Mouse (Mus musculus) testis, adult 2 months (tissue): Measurements from ENCODE around the gene Tmem119.

Experiments
- CTCF ChIP-seq: fragments of 200-500 bp; IDR thresholded peaks from 2 replicates; pipeline ENCODE4 v1.5.1; 2012; ENCODE audit warnings: low read depth, mild to moderate bottlenecking, inconsistent platforms, low read length, moderate library complexity; ENCODE audit not compliant: control insufficient read depth, insufficient read depth, insufficient replicate concordance
- POLR2A ChIP-seq: fragments of 200-500 bp; IDR thresholded peaks from 2 replicates; pipeline ENCODE4 v1.6.1; 2012; ENCODE audit warnings: low read depth, mild to moderate bottlenecking, inconsistent platforms, low read length, moderate library complexity; ENCODE audit not compliant: control insufficient read depth

- TF ChIP-seq CTCF (no peak), POLR2A (no peak)
These were observed 11.7 kb downstream of the Tmem119 start for GRCm38 (mm10) chr5:113788645-113789044.
